Mouse (Mus musculus) CD4-positive, CD25-positive, alpha-beta regulatory T cell, adult 2 months (primary cell): ENCODE results near the gene Gm6367.
"Not testable (repeated sequence)": the region's sequence is repeated elsewhere in the genome, so short reads cannot be mapped to it uniquely, and the experiment has no call there.

Experiments used
- DNase-seq: peaks from one replicate; pipeline ENCODE4 v3.0.0-alpha.2; 2012; ENCODE audit warnings: low read depth, low spot score

Gene Gm6367

GRCm38 (mm10) chr5:94988326-94988725 is at the start of gene Gm6367:
Gm6367 (plus strand) TSS chr5:94988626.
- not testable (repeated sequence) for DNase-seq
